Mouse (Mus musculus) liver, postnatal 0 days (tissue): ENCODE results near the gene Npat. TPM values are rescaled to one million over a fixed set of nuclear protein-coding genes. Genes with fewer than 3 reads are reported as not detected.

Experiments used
- ATAC-seq: fragments of 200-750 bp; cut with Nextera tagmentation; 2 replicates; pipeline ENCODE4 v1.8.0; 2017; ENCODE audit warnings: mild to moderate bottlenecking, moderate library complexity
- DNase-seq: peaks from one replicate; pipeline ENCODE4 v3.0.0-alpha.2; 2016
- H3K27ac ChIP-seq: fragments of 300-500 bp; sonication (generic); 2 replicates; pipeline ENCODE4 v1.5.1; 2014; ENCODE audit warnings: antibody characterized with exemption, moderate library complexity, mild to moderate bottlenecking, low read depth
- H3K27me3 ChIP-seq: fragments of 300-500 bp; sonication (generic); 2 replicates; pipeline ENCODE4 v1.6.1; 2014; ENCODE audit warnings: low read length, control low read depth, mixed read lengths; ENCODE audit not compliant: insufficient read depth
- H3K36me3 ChIP-seq: fragments of 300-500 bp; sonication (generic); replicated peaks from 2 replicates; pipeline ENCODE4 v1.6.1; 2014; ENCODE audit warnings: mild to moderate bottlenecking, control low read depth, low read length, moderate library complexity, mixed read lengths; ENCODE audit not compliant: insufficient read depth
- H3K4me1 ChIP-seq: fragments of 300-500 bp; sonication (generic); 2 replicates; pipeline ENCODE4 v1.6.1; 2014; ENCODE audit warnings: antibody characterized with exemption, mild to moderate bottlenecking, control low read depth; ENCODE audit not compliant: insufficient read depth
- H3K4me2 ChIP-seq: fragments of 300-500 bp; sonication (generic); 2 replicates; pipeline ENCODE4 v1.6.1; 2014; ENCODE audit warnings: low read depth, mild to moderate bottlenecking, low read length, moderate library complexity, mixed read lengths
- H3K4me3 ChIP-seq: fragments of 300-500 bp; sonication (generic); 2 replicates; pipeline ENCODE4 v1.5.1; 2014; ENCODE audit warnings: low read depth, low read length
- H3K9ac ChIP-seq: fragments of 300-500 bp; sonication (generic); replicated peaks from 2 replicates; pipeline ENCODE4 v1.6.1; 2014; ENCODE audit warnings: mild to moderate bottlenecking, moderate library complexity
- H3K9me3 ChIP-seq: fragments of 300-500 bp; sonication (generic); 2 replicates; pipeline ENCODE4 v1.6.1; 2016; ENCODE audit warnings: mild to moderate bottlenecking, control low read depth, low read length, mixed read lengths
- CTCF ChIP-seq: sonication (generic); IDR thresholded peaks from 2 replicates; pipeline ENCODE4 v1.5.1; 2016; ENCODE audit warnings: antibody characterized with exemption, low read depth
- EP300 ChIP-seq: IDR thresholded peaks from 2 replicates; pipeline ENCODE4 v1.6.1; 2016; ENCODE audit warnings: antibody characterized with exemption, low read depth, mild to moderate bottlenecking
- WGBS: fragments of 180-500 bp; shearing (Covaris S2); extraction: QIAGEN DNeasy Blood & Tissue Kit; methylation state at CpG from one replicate; pipeline ENCODE4 v1.1.7; 2014; ENCODE audit not compliant: insufficient replicate concordance; 5-methylcytosine and 5-hydroxymethylcytosine counted together
- polyA plus RNA-seq: library from polyadenylated mRNA; unstranded; fragments of >200 nt; fragmentation: Nextera tagmentation; extraction: Ambion mirVana; gene quantifications from 2 replicates; pipeline ENCODE4 v1.2.1, GENCODE M21; 2015

Npat gene
- polyA plus RNA-seq, 1 experiment from 2014 or later: 3.9 TPM

DNA sequence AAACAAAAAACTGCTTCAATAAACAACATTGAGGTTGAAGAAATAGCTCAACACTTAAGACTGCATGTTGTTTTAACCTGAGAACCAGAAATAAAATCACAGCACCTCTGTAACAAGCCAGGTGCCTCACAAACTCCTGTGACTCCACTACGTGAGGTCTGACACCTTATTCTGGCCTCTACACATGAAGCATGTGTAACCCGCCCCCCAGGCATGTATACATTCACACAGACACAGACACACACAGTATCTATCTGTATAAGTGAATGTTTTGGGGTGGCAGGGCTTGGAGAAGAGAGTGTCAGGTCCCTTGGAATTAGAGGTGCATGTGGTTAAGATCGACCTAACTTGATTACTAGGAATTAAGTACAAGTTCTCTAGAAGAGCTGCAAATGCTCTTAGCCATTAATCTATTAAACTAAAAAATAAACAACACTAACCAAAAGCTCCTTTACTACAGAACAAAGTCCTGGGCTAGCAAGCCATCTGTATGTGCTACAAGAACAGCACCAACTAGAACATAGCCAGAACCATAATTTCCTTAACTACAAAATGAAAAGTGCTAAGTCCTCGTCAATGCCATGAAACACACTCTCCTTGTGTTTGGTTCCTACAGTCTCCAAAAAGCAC lies 60.2 kb downstream of the Npat start:
- H3K4me2 ChIP-seq: no peak overlapping the region
- H3K36me3 ChIP-seq: peaks cover 22% of the 10 kb centered on the region
- no peaks in the 10 kb centered on the region for H3K9me3 ChIP-seq
- peak overlapping the region; percentile 18 for H3K27ac ChIP-seq
- DNase-seq (no peak), ATAC-seq (no peak)
- H3K9ac ChIP-seq: no peak overlapping the region
- no peak overlapping the region for H3K4me3 ChIP-seq
- peaks cover under 1% of the 10 kb centered on the region for H3K4me1 ChIP-seq
- H3K27me3 ChIP-seq: no peaks in the 10 kb centered on the region
- 84% methylated on average over 4 of the region's 4 CpGs for WGBS
- no peak for TF ChIP-seq EP300
- no peak for TF ChIP-seq CTCF

DNA sequence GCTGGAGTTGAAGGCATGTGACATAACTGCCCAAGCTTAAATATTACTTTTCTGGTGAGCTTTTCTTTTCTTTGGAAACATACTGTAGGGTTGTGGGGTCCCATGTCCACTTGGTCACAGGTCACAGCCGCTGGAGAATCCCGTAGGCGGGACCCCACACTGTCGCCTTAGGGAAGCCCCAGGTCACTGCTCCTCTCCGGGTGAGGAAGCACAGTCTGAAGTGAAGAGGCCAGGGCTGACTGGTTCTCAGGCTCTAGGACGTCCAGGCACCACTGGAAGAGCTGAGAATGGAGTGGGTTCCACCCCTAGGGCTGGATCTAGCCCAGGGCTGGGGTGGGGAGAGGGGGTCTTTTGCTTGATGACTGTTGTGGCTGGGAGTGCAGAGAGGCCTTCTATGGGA lies 61.8 kb downstream of the Npat start:
- no peak overlapping the region for H3K4me2 ChIP-seq
- no peak for ATAC-seq
- DNase-seq: peak; percentile 11
- H3K9me3 ChIP-seq: no peaks in the 10 kb centered on the region
- TF ChIP-seq CTCF: no peak
- TF ChIP-seq EP300: no peak
- no peaks in the 10 kb centered on the region for H3K27me3 ChIP-seq
- peak overlapping the region; percentile 5; the same call in 1 of the 2 replicates for H3K27ac ChIP-seq
- peaks cover 14% of the 10 kb centered on the region for H3K36me3 ChIP-seq
- H3K9ac ChIP-seq: no peak overlapping the region
- no peak overlapping the region for H3K4me3 ChIP-seq
- WGBS: 75% methylated on average over 6 of the region's 6 CpGs
- peaks cover 11% of the 10 kb centered on the region for H3K4me1 ChIP-seq

- Histone ChIP-seq H3K27ac (peak overlapping the region; percentile 75), H3K36me3 (0 out of 2 replicates have a peak, but pooled peaks cover 7% of the 10 kb centered on the region), H3K9ac (no peak overlapping the region), H3K4me3 (no peak overlapping the region), H3K9me3 (no peaks in the 10 kb centered on the region), H3K4me2 (no peak overlapping the region), H3K27me3 (no peaks in the 10 kb centered on the region), H3K4me1 (peaks cover 34% of the 10 kb centered on the region)
- DNase-seq: peak; percentile 22
- ATAC-seq: peak; percentile 81
- TF ChIP-seq EP300 (peak; percentile 49; the same call in 1 of the 2 replicates), CTCF (no peak)
- 78% methylated on average over 2 of the region's 2 CpGs for WGBS
These were observed 64.7 kb downstream of the Npat start for GRCm38 (mm10) chr9:53601541-53601940.

GRCm38 (mm10) chr9:53603384-53603783 lies 66.5 kb downstream of the Npat start:
- H3K4me1 ChIP-seq: peaks cover 35% of the 10 kb centered on the region
- ATAC-seq (no peak), DNase-seq (peak; percentile 53)
- H3K36me3 ChIP-seq: 0 out of 2 replicates have a peak, but pooled peaks cover 4% of the 10 kb centered on the region
- no peak overlapping the region for H3K4me2 ChIP-seq
- 0 out of 2 replicates have a peak overlapping the region, but pooled peaks have one; percentile 9 for H3K9ac ChIP-seq
- TF ChIP-seq EP300: no peak
- TF ChIP-seq CTCF: no peak
- no peak overlapping the region for H3K4me3 ChIP-seq
- peak overlapping the region; percentile 95 for H3K27ac ChIP-seq
- H3K27me3 ChIP-seq: no peaks in the 10 kb centered on the region
- 44% methylated on average over 1 of the region's 1 CpGs for WGBS
- H3K9me3 ChIP-seq: no peaks in the 10 kb centered on the region

GRCm38 (mm10) chr9:53603849-53604248 lies 67.0 kb downstream of the Npat start:
- peak; percentile 47 for ATAC-seq

GRCm38 (mm10) chr9:53604954-53605353 lies 68.1 kb downstream of the Npat start:
- TF ChIP-seq CTCF (no peak), EP300 (no peak)
- WGBS: 75% methylated on average over 5 of the region's 5 CpGs

More at GRCm38 (mm10) chr9:53603849-53604248, 67.0 kb downstream of the Npat start:
- Histone ChIP-seq H3K4me1 (peaks cover 35% of the 10 kb centered on the region), H3K9ac (no peak overlapping the region), H3K27me3 (no peaks in the 10 kb centered on the region), H3K27ac (peak overlapping the region; percentile 95), H3K36me3 (0 out of 2 replicates have a peak, but pooled peaks cover 4% of the 10 kb centered on the region), H3K4me3 (no peak overlapping the region), H3K4me2 (no peak overlapping the region), H3K9me3 (no peaks in the 10 kb centered on the region)
- 67% methylated on average over 3 of the region's 3 CpGs for WGBS
- DNase-seq: no peak
- TF ChIP-seq CTCF (no peak), EP300 (peak; percentile 37; the same call in 1 of the 2 replicates)

More at GRCm38 (mm10) chr9:53604954-53605353, 68.1 kb downstream of the Npat start:
- H3K4me3 ChIP-seq: no peak overlapping the region
- H3K9me3 ChIP-seq: no peaks in the 10 kb centered on the region
- ATAC-seq: no peak
- H3K36me3 ChIP-seq: 0 out of 2 replicates have a peak, but pooled peaks cover 4% of the 10 kb centered on the region
- H3K27me3 ChIP-seq: no peaks in the 10 kb centered on the region
- H3K4me2 ChIP-seq: peak overlapping the region; percentile 13; the same call in 1 of the 2 replicates
- no peak overlapping the region for H3K9ac ChIP-seq
- DNase-seq: no peak
- peak overlapping the region; percentile 95 for H3K27ac ChIP-seq
- H3K4me1 ChIP-seq: peaks cover 38% of the 10 kb centered on the region
